Comparison of ENCODE assay signal across 7 mouse cellular contexts in genomic region chr4:106799772-106800336, GRCm38 (mm10). TPM values are rescaled to one million over a fixed set of nuclear protein-coding genes. Genes with fewer than 3 reads are reported as not detected.
DNase-seq lines count a peak whose midpoint lies in the region; ATAC-seq and TF ChIP-seq lines count a peak whose summit lies in the region.

No protein-coding gene starts in this region.

- TF ChIP-seq CTCF in hindbrain, postnatal 0 days (IDR thresholded peaks at IDR 0.05; ENCODE audit: low read depth), result peak; percentile 78
- peak; percentile 72 for TF ChIP-seq CTCF in left cerebral cortex, adult 2 months (IDR thresholded peaks at IDR 0.05)

- no peak overlapping the region for H3K4me3 ChIP-seq in hindbrain, postnatal 0 days (ENCODE audit: low read length)
- H3K4me3 ChIP-seq in left cerebral cortex, adult 2 months, result peak overlapping the region; percentile 16

- H3K27me3 ChIP-seq in hindbrain, postnatal 0 days (ENCODE audit: insufficient read depth, low read length), result no peaks in the 10 kb centered on the region

- no peak overlapping the region for H3K9ac ChIP-seq in hindbrain, postnatal 0 days (replicated peaks; ENCODE audit: low read length)

- intact Hi-C loops in left cerebral cortex, adult 2 months (cut with DNase I), result loop anchor here (1.0 to 5.0 kb wide), 3 partner anchors 22 to 362 kb away; no protein-coding TSS in a partner anchor

- H3K9me3 ChIP-seq in hindbrain, postnatal 0 days (ENCODE audit: low read length), result no peaks in the 10 kb centered on the region

- DNase-seq in adrenal gland, adult 18-20 months (ENCODE audit: low spot score in 2 of 2), result peak; percentile 63 to 66
- DNase-seq in cerebellum, postnatal 4 days (ENCODE audit: low spot score in 2 of 2), result peak; percentile 53 to 71
- peak; percentile 71 to 84 for DNase-seq in gastrocnemius, adult 8-10 months (ENCODE audit: low spot score in 2 of 2)
- peak; percentile 81 for DNase-seq in hindbrain, postnatal 0 days (ENCODE audit: low spot score)
- DNase-seq in left cerebral cortex, adult 2 months (ENCODE audit: extremely low spot score in 1 of 2, low spot score in 2 of 2), result peak; percentile 78 to 80
- DNase-seq in lung, postnatal 4 days, result peak; percentile 86 to 87
- DNase-seq in right cerebral cortex, postnatal 25 days, result peak; percentile 66

- peak overlapping the region; percentile 35 for H3K4me2 ChIP-seq in hindbrain, postnatal 0 days (ENCODE audit: low read depth, low read length)

- H3K4me1 ChIP-seq in hindbrain, postnatal 0 days (ENCODE audit: insufficient read depth, low read length), result no peaks in the 10 kb centered on the region

- H3K27ac ChIP-seq in hindbrain, postnatal 0 days, result no peak overlapping the region
- H3K27ac ChIP-seq in left cerebral cortex, adult 2 months, result no peak overlapping the region

- WGBS in hindbrain, postnatal 0 days, result 9% methylated on average over 15 of the region's 15 CpGs

- no peaks in the 10 kb centered on the region for H3K36me3 ChIP-seq in hindbrain, postnatal 0 days (ENCODE audit: insufficient read depth, low read length)

- peak; percentile 84 for ATAC-seq in hindbrain, postnatal 0 days

RNA-seq across cellular contexts. Expression of gene Acot11, which starts 4.9 kb away (rescaled TPM):
- 100 to 1,000 TPM in 1 of 2 experiments, 10 to 100 TPM in 1; 99.8 to 239 TPM for total RNA-seq in adrenal gland, adult 18-20 months (2021)
- total RNA-seq in gastrocnemius, adult 8-10 months (2022), result 10 to 100 TPM in 2 of 4 experiments, 1 to 10 TPM in 2; 9.1 to 12.9 (median 10.1) TPM
- 11.1 and 12.2 TPM in 2 replicates for total RNA-seq in hindbrain, postnatal 0 days (2014; rRNA removed)
- 2.0 and 2.7 TPM in 2 replicates for polyA plus RNA-seq in hindbrain, postnatal 0 days (2015; fragmentation: Nextera tagmentation; extraction: Ambion mirVana)
- total RNA-seq in left cerebral cortex, adult 2 months (2021), result 10 to 100 TPM; 51.7 to 54.1 TPM
